Mouse (Mus musculus) hindbrain, postnatal 0 days (tissue): ENCODE results near the gene Olfr1410. TPM values are rescaled to one million over a fixed set of nuclear protein-coding genes. Genes with fewer than 3 reads are reported as not detected.

Experiments used
- ATAC-seq: fragments of 200-750 bp; cut with Nextera tagmentation; 2 replicates; pipeline ENCODE4 v1.8.0; 2017; ENCODE audit warnings: mild to moderate bottlenecking, moderate TSS enrichment, moderate library complexity
- DNase-seq: peaks from one replicate; pipeline ENCODE4 v3.0.0-alpha.2; 2015; ENCODE audit warnings: low spot score
- H3K27ac ChIP-seq: fragments of 300-500 bp; sonication (generic); 2 replicates; pipeline ENCODE4 v1.5.1; 2014; ENCODE audit warnings: mild to moderate bottlenecking
- H3K27me3 ChIP-seq: fragments of 300-500 bp; sonication (generic); 2 replicates; pipeline ENCODE4 v1.6.1; 2014; ENCODE audit warnings: low read length, mixed read lengths; ENCODE audit not compliant: insufficient read depth
- H3K36me3 ChIP-seq: fragments of 300-500 bp; sonication (generic); 2 replicates; pipeline ENCODE4 v1.6.1; 2014; ENCODE audit warnings: low read length, mixed read lengths; ENCODE audit not compliant: insufficient read depth
- H3K4me1 ChIP-seq: fragments of 300-500 bp; sonication (generic); 2 replicates; pipeline ENCODE4 v1.6.1; 2014; ENCODE audit warnings: antibody characterized with exemption, low read length, mixed read lengths; ENCODE audit not compliant: insufficient read depth
- H3K4me2 ChIP-seq: fragments of 300-500 bp; sonication (generic); 2 replicates; pipeline ENCODE4 v1.6.1; 2014; ENCODE audit warnings: low read depth, mild to moderate bottlenecking, low read length, moderate library complexity, mixed read lengths
- H3K4me3 ChIP-seq: fragments of 300-500 bp; sonication (generic); 2 replicates; pipeline ENCODE4 v1.5.1; 2014; ENCODE audit warnings: low read length
- H3K9ac ChIP-seq: fragments of 300-500 bp; sonication (generic); replicated peaks from 2 replicates; pipeline ENCODE4 v1.6.1; 2014; ENCODE audit warnings: mild to moderate bottlenecking, low read length, moderate library complexity, mixed read lengths
- H3K9me3 ChIP-seq: fragments of 300-500 bp; sonication (generic); 2 replicates; pipeline ENCODE4 v1.6.1; 2016; ENCODE audit warnings: low read length, mixed read lengths
- CTCF ChIP-seq: IDR thresholded peaks from 2 replicates; pipeline ENCODE4 v1.5.1; 2016; ENCODE audit warnings: antibody characterized with exemption, control low read depth, low read depth
- WGBS: fragments of 180-500 bp; shearing (Covaris S2); extraction: QIAGEN DNeasy Blood & Tissue Kit; methylation state at CpG from one replicate; pipeline ENCODE4 v1.1.7; 2014; 5-methylcytosine and 5-hydroxymethylcytosine counted together
- polyA plus RNA-seq: library from polyadenylated mRNA; unstranded; fragments of >200 nt; fragmentation: Nextera tagmentation; extraction: Ambion mirVana; gene quantifications from 2 replicates; pipeline ENCODE4 v1.2.1, GENCODE M21; 2015
- total RNA-seq: library from RNA; depleted of rRNA; stranded (reverse); fragments of >200 nt; gene quantifications from 2 replicates; pipeline ENCODE4 v1.2.3, GENCODE M21; 2014

Gene Olfr1410
- total and polyA plus RNA-seq, 2 experiments from 2014 or later, result not detected

DNA sequence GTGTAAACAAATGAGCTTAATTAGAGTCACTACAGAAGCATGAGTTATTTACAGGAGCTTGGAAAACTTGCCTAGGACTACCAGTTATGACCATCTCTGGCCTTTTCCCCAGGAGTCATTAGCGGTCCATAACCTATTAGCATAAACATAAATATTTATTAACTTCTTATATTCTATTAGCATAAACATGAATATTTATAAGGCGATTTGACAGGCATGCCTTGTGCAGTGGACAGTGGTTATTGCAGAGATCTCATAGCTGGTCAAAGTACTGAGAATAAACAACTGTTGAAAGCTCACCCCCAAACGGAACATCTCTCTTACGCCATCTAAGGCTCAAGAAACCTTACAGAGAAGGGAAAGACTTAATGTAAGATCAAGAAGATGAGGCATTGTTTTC is 7.6 kb downstream of the Olfr1410 start:
- no peak overlapping the region for H3K27ac ChIP-seq
- 28% methylated on average over 4 of the region's 4 CpGs for WGBS
- H3K4me2 ChIP-seq, result no peak overlapping the region
- no peaks in the 10 kb centered on the region for H3K9me3 ChIP-seq
- H3K27me3 ChIP-seq, result no peaks in the 10 kb centered on the region
- TF ChIP-seq CTCF, result no peak
- no peaks in the 10 kb centered on the region for H3K4me1 ChIP-seq
- H3K9ac ChIP-seq, result no peak overlapping the region
- DNase-seq (no peak), ATAC-seq (no peak)
- H3K36me3 ChIP-seq, result no peaks in the 10 kb centered on the region
- H3K4me3 ChIP-seq, result no peak overlapping the region

DNA sequence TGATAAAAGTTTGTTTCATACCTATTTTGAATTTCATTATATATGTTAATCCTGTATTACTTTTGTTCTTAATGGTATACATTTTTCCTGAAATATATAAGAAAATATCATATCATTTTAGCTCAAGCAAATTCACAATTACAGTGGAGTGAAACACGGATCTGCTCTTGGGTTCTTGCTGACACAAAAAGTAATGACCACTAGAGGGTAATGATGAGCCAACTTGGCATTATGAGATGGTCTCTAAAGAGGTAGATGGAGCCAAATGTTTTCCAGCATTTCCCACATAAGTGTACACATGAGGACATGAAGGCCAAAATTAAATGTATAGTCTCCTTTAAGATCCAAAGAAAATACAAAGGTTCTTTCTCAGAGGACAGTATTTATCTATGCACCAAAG is 8.9 kb downstream of the Olfr1410 start:
- Histone ChIP-seq H3K4me3 (no peak overlapping the region), H3K4me2 (no peak overlapping the region), H3K9me3 (no peaks in the 10 kb centered on the region), H3K9ac (no peak overlapping the region), H3K36me3 (no peaks in the 10 kb centered on the region), H3K4me1 (no peaks in the 10 kb centered on the region), H3K27ac (no peak overlapping the region), H3K27me3 (no peaks in the 10 kb centered on the region)
- ATAC-seq (peak; percentile 64; the same call in 1 of the 2 replicates), DNase-seq (peak; percentile 84)
- peak; percentile 77 for TF ChIP-seq CTCF
- 5% methylated on average over 1 of the region's 1 CpGs for WGBS

DNA sequence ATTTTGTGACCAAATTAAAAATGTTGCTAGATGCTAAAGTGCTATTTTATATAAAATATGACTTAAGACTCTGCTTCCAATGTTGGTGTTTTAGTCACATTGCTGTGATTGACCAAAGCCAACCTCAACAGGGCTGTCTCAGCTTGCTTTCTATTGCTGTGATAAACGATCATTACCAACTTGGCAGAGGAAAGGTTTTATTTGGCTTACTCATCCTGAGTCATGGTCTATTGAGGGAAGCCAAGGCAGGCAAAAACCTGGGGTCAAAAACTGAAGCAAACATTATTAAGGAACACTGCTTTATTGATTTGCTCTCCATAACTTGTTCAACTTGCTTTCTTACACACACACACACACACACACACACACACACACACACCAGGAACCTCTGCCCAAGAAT is 10.5 kb downstream of the Olfr1410 start:
- Histone ChIP-seq H3K27me3 (no peaks in the 10 kb centered on the region), H3K36me3 (no peaks in the 10 kb centered on the region), H3K4me2 (no peak overlapping the region), H3K9ac (no peak overlapping the region), H3K9me3 (no peaks in the 10 kb centered on the region), H3K27ac (no peak overlapping the region), H3K4me1 (no peaks in the 10 kb centered on the region), H3K4me3 (no peak overlapping the region)
- TF ChIP-seq CTCF, result no peak
- ATAC-seq, result no peak
- WGBS, result 86% methylated on average over 1 of the region's 1 CpGs
- DNase-seq, result no peak

DNA sequence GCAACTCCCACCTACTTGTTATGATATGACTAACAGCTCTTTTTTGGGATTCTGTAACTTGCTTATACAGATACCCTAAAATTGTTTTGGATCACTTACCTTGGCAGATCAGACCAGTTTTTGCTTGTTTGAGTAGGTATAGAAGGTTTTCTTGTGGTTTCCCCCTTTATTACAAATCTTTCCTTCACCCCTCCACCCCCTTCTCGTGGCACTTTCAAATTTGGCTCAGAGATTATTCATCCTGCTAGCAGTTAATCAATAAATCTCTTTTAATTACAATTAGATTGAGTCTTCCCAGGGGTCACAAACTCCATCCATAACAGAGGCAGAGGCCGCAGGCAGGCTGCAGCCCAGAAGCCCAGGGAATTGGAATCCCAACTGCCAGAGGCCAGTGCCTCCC is 11.9 kb downstream of the Olfr1410 start, which contains the start of gene Olfr12:
Gene Olfr12, plus strand, starts transcription at position 301 of the 400 bp plus-strand sequence.
- TF ChIP-seq CTCF, result no peak
- Histone ChIP-seq H3K9me3 (no peaks in the 10 kb centered on the region), H3K27me3 (no peaks in the 10 kb centered on the region), H3K9ac (no peak within 1 kb of the TSS), H3K4me1 (no peaks in the 10 kb centered on the region), H3K4me3 (no peak within 1 kb of the TSS), H3K4me2 (no peak within 1 kb of the TSS), H3K27ac (no peak within 1 kb of the TSS), H3K36me3 (no peaks in the 10 kb centered on the region)
- ATAC-seq, result no peak
- 56% methylated on average over 2 of the region's 2 CpGs for WGBS
- no peak for DNase-seq

DNA sequence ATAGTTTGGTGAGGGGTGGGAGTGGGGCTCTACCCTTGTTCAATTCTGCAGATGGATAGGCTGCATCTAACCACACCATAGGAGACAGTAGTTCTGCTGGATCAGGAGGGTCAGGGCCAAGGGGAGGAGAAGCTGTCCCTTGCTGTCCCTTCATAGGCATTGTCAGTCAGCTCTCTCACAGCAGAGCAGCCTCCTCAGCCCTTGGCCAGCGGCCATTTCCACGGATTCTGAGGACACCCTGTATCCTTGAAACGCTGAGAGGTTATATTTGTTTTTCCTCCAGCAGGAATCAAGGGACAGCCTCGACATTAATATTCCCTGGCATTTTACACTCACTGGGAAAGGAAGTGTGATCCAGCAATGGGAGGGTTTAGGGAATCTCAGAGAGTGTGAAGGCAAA is 12.8 kb downstream of the Olfr1410 start:
- no peaks in the 10 kb centered on the region for H3K36me3 ChIP-seq
- H3K9me3 ChIP-seq, result no peaks in the 10 kb centered on the region
- TF ChIP-seq CTCF, result no peak
- no peaks in the 10 kb centered on the region for H3K4me1 ChIP-seq
- WGBS, result 47% methylated on average over 4 of the region's 4 CpGs
- H3K9ac ChIP-seq, result no peak overlapping the region
- no peak for ATAC-seq
- no peak for DNase-seq
- no peak overlapping the region for H3K4me3 ChIP-seq
- no peak overlapping the region for H3K4me2 ChIP-seq
- no peaks in the 10 kb centered on the region for H3K27me3 ChIP-seq
- H3K27ac ChIP-seq, result no peak overlapping the region

DNA sequence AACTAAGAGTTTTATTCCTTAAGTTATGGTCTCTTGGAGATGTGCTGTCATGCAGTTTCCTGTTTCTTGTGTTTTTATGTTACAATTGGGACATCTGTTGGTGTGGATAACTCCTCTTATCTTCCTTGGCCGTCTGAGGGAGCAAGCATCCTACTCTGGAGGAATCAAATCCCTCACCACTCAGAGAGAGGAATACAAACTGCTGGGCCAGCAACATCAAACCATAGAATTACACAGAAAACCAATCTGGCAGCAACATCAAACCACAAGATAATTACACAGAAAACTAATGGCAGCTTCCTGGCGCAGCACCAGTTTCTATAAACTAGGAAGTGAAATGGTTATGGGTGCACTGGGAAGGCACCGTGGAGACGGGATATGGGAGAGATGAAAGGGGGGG is 22.6 kb downstream of the Olfr1410 start:
- no peak for ATAC-seq
- no peak for DNase-seq
- Histone ChIP-seq H3K9ac (no peak overlapping the region), H3K4me3 (no peak overlapping the region), H3K27me3 (no peaks in the 10 kb centered on the region), H3K4me1 (no peaks in the 10 kb centered on the region), H3K27ac (no peak overlapping the region), H3K9me3 (no peaks in the 10 kb centered on the region), H3K4me2 (no peak overlapping the region), H3K36me3 (no peaks in the 10 kb centered on the region)
- no peak for TF ChIP-seq CTCF
- WGBS, result 51% methylated on average over 4 of the region's 4 CpGs

DNA sequence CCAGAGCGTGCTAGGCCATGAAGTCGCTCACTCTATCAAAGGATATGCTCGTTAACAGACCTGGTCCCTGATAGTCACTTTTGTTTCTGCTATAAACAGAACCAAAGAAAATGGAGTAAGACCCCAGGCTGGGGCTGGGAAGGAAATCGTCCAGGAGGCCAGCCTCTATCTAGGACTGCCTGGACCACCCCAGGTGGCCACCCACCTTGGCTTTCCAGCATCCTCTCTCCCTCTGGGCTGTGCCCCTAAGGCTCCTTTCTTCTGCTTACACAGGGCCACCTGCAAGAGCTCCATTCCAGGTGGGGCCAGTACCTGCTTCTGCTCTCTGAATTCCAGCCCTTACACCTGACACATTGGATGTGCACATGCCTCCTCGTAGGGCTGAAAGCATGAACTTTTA is 26.6 kb downstream of the Olfr1410 start:
- Histone ChIP-seq H3K27ac (no peak overlapping the region), H3K9me3 (no peaks in the 10 kb centered on the region), H3K9ac (no peak overlapping the region), H3K4me3 (no peak overlapping the region), H3K27me3 (no peaks in the 10 kb centered on the region), H3K36me3 (peaks cover 7% of the 10 kb centered on the region; the same call in 1 of the 2 replicates), H3K4me2 (no peak overlapping the region), H3K4me1 (no peaks in the 10 kb centered on the region)
- ATAC-seq (no peak), DNase-seq (no peak)
- WGBS, result 76% methylated on average over 5 of the region's 5 CpGs
- no peak for TF ChIP-seq CTCF
